Mouse (Mus musculus): ENCODE measurements at regions not wholly inside any gene's neighbourhood (a gene's known extent, or its start where the extent isn't known, plus 50 kb on each side); places are given as distances from the start of the nearest gene placed in this dataset.

DNA sequence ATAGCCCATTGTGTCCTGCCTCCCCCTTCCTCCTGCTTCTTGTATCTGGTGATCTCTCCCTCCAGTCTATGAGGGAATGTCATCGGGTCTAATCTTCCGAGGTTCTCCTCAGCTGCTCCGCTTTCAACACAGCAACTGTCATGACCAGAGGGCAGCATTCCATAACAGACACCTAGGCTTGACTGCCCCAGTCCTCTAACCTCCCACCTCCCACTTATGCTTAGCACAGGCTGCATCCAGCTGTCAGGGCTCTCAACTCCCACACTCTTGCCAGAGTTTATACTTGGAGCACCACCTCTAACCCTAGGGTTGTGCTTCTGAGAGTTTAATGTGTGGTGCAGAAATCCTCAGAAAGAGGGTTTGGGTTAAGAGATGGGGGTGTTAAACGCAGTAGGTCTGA is 137.9 kb upstream of the Rbms1 start:
- TF ChIP-seq POLR2A (IDR thresholded peaks at IDR 0.05; ENCODE audit: low read depth, low read length) (no peak), CTCF (conservative IDR thresholded peaks at IDR 0.05; ENCODE audit: insufficient read depth, insufficient read length, low read depth, low read length) (no peak)

All from kidney, adult 2 months (tissue).